Mouse (Mus musculus): Measurements from ENCODE around the gene Haghl.
A peak's percentile ranks its signal among the peaks of the same experiment; 100 is the strongest.

Haghl gene

DNA sequence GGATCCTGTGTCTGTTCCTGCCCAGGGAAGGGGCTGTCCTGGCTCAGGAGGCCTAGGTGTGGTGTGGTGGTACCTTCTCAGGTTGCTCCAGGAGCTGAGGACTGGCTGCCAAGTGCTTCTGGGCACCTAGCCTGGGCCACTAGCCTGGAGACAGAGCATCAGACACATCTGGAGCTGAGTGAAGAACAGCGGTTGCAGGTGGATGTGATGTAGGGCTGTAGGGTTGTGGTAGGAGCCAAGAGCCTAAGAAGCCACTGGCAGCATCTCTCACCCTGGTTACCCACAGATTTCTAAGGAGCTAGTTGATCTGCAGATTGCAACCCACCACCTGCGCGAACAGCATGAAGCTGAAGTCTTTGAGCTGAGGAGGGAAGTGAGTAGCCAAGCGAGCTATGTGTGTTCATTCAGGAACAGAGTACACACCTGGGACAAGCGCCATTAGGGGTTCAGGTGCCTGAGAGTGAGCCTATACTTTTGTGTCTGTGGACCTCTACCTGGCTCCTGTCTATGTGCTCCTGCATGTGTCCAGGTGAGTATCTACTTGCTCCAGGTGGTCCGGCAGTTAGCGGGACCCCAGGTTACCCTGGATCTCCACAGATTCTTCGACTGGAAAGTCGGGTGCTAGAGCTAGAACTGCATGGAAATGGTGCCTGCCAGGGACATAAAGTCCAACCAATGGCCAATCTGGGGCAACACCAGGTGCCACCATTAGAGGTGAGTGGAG is 1.5 kb upstream of the Haghl start:
- no peak for DNase-seq (ENCODE audit: low spot score)

DNA sequence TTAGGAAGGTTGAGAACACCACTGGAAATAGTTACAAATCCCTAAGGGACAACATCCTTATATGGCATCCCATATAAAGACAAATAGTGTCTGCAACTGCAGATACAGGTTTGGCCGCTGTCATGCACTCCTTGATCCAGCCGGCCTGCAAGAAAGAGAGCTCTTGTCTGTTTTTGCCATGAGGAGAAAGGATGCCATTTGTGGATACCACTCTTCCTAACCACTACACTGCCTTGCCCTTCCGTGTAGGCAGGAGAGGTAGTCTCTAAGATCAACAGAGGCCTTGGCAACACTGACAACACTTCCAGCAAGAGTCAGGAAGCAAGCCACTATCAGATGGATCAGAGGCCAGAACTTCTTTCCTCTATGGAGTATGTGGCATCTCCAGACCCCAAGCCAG is 807 bp upstream of the Haghl start, which contains the start of gene Ccdc78:
Gene Ccdc78 (plus strand): TSS at position 301 of the 400 bp plus-strand sequence.
- DNase-seq (ENCODE audit: low spot score) = no peak

DNA sequence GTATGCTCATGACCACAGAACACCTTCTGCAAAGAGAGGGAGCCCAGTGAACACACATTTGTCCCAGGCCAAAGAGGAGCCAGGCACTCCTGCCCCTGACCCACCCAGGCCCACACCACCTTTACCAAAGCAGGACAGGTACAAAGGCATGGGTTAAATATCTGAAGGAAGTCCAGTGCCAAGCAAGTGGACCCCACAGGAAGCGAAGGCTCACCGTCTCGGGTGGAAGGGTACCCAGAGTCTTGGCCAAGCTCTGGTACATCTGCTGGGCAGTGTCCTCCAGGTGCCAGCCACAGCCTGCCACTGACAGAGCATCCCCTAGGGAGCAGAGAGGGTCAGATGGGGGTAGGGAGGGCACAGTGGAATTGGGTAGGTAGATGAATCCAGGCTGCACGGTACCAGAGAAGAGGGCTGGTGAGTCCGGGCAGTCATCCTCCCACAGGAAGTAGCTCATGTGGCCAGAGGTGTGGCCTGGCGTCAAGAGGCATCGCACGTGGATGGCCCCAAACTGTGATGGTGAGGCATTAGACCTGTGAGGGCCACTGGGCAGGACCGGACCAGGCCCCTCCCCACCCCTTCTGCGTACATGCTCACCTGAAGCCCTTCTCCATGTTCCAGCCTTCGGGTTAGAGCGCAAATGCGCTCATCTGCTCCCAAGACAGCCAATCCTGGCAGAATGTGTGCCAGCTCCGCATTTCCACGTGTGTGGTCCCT is 1.5 kb downstream of the Haghl start:
- DNase-seq (ENCODE audit: low spot score) = no peak

DNA sequence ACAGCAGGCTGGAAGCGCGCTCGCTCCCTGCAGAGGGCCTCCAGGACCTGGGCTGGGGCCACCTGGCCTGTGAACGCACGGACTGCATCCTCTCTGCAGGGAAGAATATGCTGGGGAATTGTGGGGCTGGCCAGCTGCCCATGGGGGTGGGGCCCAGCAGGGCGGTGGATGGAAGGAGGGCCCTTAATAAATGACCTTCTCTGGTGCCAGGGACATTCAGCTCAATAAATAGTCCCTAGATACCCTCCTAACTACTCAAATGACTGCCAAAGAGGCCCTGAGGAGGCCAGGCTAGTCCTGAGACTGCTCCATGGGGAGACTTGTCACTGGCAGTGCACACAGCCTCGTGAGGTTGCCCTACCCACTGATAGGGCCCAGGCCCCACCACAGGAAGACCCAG is 2.4 kb downstream of the Haghl start:
- DNase-seq (ENCODE audit: low spot score) = no peak

DNA sequence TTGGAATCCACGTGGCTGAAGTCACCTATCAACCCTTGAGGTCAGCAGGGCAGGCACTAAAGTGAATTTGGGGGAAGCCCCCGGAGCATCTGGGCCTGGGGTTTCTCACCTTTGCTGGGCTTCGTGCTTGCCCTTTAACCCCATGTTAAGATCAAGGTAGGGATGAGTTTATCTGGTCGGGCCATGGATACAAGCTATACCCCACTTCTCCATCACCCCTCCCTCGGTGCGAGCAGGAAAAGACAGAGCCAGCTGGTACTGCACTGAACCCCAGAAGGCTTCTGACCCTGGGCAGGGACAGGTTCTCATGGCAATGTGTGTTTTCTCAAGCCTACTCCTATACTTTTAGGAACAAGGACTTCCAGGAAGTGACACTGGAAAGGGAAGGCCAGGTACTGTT is 4.1 kb downstream of the Haghl start:
- no peak for DNase-seq (ENCODE audit: low spot score)

DNA sequence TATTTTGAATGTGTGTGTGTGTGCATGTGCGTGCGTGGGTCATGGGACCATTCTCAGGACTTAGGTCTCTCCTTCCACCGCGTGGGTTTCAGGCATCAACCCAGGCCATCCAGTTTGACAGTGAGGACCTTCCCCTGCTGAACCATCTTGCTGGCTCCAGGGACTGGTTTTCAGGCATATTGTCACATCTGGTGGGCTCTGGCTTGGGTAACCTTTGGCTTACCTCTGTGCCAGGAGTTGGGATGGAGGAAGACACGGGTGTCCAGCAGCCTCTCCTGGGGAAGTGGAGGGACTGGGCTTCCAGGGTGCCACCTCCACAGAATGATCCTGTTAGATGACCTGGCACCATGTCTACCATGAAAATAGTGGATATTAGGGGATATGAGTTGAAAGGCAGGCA is 7.5 kb downstream of the Haghl start:
- no peak for DNase-seq (ENCODE audit: low spot score)

DNA sequence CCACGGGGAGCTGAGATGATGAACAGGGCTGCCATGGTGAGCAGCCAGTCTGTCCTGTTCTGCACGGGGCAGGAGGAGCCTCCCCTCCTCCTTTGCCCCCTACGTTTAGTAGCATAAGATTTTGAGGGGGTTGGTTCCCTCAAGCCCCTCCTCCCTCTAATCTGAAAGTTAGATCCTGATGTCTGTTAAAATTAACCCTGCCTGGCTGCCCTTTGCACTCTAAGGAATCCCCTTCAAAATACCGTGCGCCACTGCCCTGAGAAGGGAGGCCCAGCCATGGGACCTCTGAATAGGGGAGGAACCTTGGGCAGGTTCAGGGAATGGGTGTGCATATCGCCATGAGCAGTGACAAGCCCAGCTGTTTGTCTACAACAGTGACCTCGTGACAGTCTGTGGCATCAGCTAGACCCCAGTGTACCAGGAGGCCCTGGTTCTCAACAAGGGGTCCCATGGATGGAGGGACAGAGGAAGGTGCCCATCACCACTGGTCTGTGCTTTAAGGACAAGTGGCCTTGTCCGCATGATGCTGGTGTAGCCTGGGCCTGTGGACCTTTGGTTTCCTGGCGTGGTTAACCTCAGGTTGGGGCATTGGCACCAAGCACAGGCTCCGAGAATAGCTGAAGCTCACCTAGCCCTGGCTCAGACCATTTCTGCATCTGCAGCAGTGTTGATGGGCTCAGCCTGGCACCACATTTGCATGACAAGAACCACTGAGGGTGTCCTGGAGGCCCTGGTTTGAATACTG is 10.0 kb downstream of the Haghl start:
- no peak for DNase-seq (ENCODE audit: low spot score)

DNA sequence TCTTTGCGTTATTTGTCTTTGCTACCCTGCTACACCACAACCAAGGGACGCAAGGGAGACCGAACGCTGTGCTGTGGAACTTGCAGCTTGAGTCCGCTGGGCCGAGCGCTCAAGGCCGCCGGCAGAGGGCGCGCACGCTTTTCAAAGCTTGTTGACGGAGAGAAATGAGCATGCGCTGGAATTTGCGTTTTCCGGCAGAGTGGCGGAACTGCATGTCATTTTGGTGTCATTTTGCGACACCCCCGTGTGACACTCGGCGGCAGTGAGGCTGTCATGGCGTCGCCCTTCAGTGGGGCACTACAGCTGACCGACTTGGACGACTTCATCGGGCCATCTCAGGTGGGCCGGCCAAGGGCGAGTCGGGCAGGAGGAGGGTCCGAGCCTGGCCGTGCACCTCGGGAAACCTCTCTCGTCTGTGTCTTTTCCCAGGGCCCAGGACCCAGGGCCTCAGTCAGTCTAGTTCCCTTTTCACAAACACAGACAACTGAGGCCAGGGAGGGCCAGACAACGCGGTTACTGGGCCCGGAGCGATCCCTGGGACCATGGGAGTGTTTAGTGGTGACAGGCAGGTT is 11.8 kb downstream of the Haghl start, which contains the start of gene Narfl:
Gene Narfl (plus strand): TSS at position 228 of the 572 bp plus-strand sequence.
- peak; percentile 94 for DNase-seq (ENCODE audit: low spot score)

DNA sequence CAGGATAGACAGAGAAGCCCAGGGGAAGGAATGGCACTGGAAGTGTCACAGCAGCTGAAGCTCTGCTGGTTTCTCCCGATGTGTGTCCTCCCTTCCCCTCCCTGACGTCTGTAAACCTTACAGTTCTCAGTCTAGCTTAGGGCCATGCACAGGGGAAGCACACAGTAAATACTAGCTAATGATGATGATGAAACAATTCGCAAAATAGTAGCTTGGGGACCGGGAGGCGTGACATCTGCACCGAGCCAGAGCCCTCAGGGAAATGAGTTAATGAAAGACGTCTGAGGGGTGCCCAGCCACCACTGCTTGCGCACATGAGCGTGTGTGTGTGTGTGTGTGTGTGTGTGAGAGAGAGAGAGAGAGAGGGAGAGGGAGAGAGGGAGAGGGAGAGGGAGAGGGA is 16.1 kb downstream of the Haghl start:
- no peak for DNase-seq (ENCODE audit: low spot score)

DNA sequence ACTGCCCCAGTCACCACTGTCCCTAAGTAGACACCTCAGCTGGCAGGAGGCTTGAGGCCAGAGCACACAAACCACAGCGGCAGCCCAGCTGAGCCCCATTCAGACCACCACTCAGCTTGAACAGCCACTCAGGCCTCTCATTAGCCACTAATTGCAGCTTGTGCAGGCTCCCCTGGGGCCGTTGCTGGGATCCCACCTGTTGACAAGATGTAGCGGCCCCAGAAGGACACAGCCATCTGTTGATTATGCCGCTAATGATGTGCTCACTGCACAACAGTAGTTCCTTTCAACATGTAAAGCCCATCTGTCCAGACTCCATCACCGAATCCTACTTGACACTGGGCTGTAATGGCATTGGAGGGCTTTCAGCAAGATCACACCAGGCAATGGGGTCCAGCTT is 19.6 kb downstream of the Haghl start:
- no peak for DNase-seq (ENCODE audit: low spot score)

DNA sequence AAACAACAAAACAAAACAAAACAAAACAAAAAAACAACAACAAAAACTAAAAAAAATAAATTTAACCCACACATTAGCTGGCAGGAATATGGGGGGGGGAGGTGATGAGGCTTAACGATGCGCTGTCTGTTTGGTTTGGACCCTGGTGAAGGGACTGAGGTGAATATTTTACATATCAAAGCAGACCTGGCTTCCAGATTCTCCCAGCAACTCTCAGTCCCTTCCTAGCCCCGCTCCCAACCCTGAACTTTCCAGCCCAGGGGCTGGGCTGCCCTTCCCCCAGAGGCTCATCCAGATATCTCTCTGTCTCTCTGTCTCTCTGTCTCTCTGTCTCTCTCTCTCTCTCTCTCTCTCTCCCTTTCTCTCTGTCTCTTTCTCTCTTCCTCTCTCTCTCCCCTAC is 22.9 kb downstream of the Haghl start:
- DNase-seq (ENCODE audit: low spot score) = no peak

DNA sequence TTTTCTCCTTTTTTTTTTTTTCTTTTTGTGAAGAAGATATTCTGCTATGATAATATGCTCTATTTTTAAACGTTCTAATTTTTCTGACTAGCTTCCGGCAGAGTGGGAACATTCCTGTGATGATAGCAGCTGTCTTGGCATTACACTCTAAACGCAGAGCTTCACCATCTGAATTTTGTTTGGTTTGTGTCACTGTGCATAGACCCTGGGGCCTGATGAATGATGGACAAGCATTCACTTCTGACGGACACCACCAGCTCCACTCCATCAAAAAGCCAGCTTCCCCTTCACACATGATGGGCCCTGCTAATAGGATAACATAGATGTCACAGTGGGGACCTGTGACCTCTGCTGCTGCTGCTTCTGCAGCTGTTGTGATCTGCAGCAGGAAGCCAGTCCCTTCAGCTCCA is 23.9 kb downstream of the Haghl start:
- no peak for DNase-seq (ENCODE audit: low spot score)

DNA sequence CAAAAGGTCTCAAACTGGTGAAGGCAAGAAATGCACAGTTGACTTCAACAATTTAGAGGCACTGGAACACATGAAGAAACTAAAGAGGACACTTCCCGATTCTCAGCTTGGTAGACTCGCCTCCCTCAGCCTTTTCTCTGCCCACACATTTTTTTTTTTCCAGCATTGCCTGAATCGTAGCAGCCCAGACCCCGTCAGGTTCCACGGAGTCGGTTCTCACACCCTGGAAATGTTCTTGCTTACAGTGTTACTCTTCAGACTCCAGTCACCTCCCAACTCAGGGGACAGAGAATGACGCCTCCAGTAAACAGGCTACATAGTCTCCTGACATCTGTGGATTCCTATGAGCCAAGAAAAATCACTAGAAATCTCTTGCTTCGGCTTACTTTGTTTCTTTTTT is 25.3 kb downstream of the Haghl start:
- DNase-seq (ENCODE audit: low spot score) = peak; percentile 40

DNA sequence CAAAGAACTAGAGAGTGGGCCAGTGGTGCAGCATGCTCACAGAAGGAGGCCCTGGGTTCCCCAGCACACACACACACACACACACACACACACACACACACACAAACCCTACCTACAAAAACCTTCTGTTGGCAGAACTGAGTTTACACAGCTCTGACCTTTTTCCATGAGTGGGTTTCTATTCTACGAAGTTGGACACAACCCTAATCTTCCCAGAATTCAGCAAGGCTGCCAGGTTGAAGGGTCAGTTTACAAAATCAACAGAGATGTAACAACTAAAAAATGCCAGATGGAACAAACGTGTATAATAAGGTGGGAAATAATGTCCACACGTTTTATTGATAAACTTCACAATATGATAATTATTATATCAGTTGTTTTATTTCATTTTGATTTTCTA is 27.8 kb downstream of the Haghl start:
- DNase-seq (ENCODE audit: low spot score) = no peak

DNA sequence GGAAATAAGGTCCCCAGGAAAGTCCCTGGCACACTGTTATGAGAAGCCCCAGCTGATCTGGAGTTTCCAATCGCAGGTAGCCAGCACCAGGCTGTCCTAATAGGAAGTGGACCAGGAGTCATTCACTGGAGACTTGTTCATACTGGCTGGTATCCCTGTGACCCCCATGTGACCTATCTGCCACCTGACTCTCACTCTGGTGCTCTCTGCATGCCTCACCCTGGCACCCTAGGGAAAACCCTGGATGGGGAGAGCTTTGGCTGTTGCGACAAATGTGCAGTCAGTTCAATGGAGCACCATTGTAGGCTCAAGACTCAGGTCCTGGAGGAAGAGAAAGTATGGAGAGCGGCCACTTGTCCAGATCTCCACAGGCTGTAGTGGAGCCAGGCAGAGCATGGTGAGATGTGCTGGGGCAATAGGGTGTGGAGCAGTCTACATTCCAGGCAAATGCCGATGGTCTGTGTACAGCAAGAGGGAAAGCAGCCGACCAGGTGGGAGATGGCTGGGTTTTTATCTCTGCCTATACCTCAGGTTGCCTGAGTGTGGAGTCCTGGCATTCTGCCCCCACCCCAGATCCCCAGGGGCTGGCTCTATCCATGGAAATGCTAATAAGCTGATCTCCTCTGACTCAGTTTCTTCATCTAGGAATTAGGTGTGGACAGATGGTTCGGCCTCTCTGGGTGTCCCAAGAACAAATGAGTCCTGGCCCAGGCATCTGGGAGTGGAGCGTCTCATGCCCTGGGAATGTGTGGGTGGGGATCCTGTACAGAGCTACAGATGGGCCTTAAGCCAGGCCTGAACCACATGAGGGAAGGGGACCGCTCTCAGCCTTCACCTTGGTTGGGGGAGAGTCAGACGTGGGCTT is 28.9 kb downstream of the Haghl start:
- DNase-seq (ENCODE audit: low spot score) = no peak

DNA sequence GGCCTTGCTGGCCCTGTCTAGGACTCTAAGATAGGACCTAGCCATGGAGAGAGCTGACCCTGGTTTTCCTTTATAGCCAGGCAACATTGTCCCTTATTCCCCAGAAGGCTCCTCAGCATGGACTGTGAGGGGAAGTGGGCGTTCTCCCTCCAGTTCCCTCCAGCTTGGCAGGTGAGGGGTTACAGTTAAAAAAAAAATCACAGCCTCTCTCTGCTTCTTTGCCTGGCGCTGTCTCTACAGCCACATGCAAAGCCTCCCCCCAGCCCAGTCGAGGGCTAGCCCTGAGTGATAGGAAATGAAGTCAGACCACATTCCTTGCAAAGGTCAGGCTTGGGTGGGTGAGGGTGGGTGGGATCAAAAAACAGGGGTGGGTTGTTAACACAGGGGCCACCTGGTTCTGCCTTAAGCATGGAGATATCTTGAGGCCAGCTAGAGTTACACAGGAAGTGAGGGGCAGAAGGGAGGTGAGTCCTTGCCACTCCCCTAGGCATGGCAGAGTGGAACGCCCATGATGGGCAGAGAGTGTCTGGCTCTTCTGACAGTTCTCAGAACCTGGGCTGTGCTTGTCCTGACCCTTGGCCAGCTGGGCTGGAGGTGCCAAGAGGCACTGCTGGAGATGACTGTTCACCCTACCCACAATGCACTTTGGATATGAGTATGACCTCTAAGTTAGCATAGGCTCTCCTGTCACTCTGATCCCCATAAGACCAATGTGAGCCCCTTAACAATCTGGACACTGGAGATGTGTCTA is 29.7 kb downstream of the Haghl start:
- no peak for DNase-seq (ENCODE audit: low spot score)

DNA sequence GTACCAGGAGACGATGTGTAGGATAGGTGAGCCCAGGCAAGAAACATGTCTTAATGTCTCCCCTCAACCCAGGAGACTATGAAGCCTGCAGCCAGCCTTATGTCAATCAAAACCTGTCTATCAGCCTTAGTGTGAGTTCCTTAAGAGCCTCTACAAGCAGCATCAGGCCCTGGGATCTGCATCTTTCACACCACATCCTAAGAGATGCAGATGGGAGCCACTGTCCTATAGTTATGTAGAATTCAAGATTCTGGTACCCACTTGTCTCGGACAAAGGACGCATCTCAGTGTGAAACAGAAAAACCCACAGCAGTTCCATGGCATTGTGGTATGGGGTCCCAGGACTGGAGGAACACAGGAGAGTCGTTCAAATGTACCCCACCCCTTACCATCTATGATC is 30.4 kb downstream of the Haghl start:
- DNase-seq (ENCODE audit: low spot score) = no peak

DNA sequence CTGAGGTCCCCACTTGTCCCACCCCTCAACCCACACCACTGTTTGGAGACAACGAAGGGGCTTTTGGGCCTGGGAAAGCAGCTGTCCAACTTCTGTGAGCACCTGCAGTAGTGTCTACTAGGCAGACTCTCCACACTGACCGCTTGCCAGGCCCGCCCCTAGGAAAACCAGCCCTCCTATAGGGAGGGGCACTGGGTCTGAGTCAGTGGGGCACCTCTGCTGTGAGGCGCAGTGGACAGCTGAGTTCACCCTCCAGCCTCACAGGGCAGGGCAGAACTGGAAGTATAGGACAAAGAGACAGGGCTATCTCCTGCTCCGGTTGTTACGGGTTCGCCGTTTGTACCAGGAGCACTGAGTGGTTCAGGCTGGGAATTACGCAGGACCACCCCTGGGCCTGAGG is 31.2 kb downstream of the Haghl start, which contains the start of gene Msln:
Gene Msln (minus strand): TSS at position 138 of the 400 bp plus-strand sequence.
- no peak for DNase-seq (ENCODE audit: low spot score)

DNA sequence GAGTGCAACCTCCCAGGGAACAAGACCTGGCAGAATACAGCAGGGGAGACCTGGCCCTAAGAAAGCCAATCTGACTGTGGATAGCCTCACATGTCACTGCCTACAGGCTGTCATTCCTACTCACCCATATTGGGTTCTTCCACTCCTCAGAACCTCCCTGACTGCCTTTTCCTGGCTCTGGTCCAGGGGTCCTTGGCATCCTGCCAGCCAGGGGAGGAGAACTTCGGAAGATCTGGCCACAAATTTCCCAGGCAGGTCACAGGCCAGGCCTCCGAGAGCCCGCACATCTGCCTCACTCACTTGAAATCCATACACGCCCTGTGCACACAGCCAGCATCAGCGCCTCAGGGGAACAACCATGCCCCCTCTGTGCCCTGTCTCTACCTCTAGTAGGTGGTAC is 34.0 kb downstream of the Haghl start:
- no peak for DNase-seq (ENCODE audit: low spot score)

DNA sequence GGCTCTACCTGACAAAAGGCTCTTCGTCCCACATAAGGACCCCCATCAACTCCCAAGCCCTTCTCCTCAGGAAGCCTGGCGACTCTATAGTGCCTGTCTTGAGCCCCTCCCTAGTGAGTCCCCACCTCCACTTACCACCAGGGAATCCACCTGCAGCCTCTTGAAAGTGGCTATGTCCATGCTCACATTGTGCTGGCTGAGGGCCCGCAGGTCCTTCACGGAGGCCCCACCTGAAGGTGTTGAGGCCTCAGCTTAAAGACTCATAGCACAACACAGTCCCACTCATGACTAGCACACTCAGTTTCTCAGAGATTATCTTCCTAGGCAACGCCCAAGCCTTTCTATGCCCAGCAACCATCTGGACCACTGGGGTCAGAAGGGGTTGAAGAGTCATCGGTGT is 36.2 kb downstream of the Haghl start:
- no peak for DNase-seq (ENCODE audit: low spot score)

DNA sequence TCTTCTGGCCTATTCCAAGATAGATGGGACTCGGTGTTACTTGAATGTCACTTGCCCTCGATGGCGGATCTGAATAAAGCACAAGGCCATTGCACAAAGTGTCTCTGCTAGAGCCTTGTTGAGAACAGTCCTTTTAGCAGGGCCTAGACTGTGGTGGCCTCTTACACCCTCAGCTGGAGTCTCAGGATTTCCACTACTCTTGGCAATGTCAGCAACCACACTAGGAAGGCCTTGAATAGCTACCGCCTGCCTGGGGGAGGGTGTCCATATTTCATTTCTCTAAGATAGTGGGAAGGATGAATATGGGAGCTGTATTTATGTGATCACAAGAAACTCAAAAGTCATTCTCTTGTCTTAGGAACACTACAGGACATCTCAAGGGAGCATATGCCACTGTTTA is 37.2 kb downstream of the Haghl start:
- DNase-seq (ENCODE audit: low spot score) = no peak
